8 mouse cellular contexts compared by ENCODE assay signal in genomic region chr3:9173643-9174516, GRCm38 (mm10).
DNase-seq lines count a peak whose midpoint lies in the region; ATAC-seq and TF ChIP-seq lines count a peak whose summit lies in the region.

No protein-coding gene starts in this region.

- H3K9me3 ChIP-seq in hindbrain, embryonic 11.5 days (ENCODE audit: control insufficient read depth, low read length): no peaks in the 10 kb centered on the region

- H3K4me3 ChIP-seq in cerebellum, adult 2 months (replicated peaks; ENCODE audit: insufficient read depth, low read depth, low read length): no peak overlapping the region
- H3K4me3 ChIP-seq in hindbrain, embryonic 11.5 days (ENCODE audit: low read depth, low read length): no peak overlapping the region

- no peaks in the 10 kb centered on the region for H3K27me3 ChIP-seq in cerebellum, adult 2 months (ENCODE audit: control insufficient read depth, insufficient read depth, low read length)
- H3K27me3 ChIP-seq in hindbrain, embryonic 11.5 days (ENCODE audit: control insufficient read depth, insufficient read depth, low read length): no peaks in the 10 kb centered on the region

- TF ChIP-seq CTCF in cerebellum, adult 2 months (IDR thresholded peaks at IDR 0.05; ENCODE audit: borderline replicate concordance, insufficient read depth, low read depth, low read length): no peak

- 2% methylated on average over 16 of the region's 16 CpGs for WGBS in cerebellum, adult 2 months
- WGBS in hindbrain, embryonic 11.5 days: 61% methylated on average over 16 of the region's 16 CpGs

- peak; percentile 90 for DNase-seq in Muller cell, postnatal 12 days (ENCODE audit: inconsistent ontology term)
- DNase-seq in cerebellum, adult 2 months: peak; percentile 73 to 75
- peak; percentile 21 to 25 for DNase-seq in frontal cortex, postnatal 25 days (ENCODE audit: low spot score in 2 of 2)
- peak; percentile 22 for DNase-seq in hindbrain, embryonic 11.5 days (ENCODE audit: low spot score)
- DNase-seq in layer of hippocampus, adult 8-10 months (ENCODE audit: low spot score in 2 of 2): peak; percentile 39 to 57
- DNase-seq in lung, postnatal 36 days: peak; percentile 73
- peak; percentile 44 for DNase-seq in right cerebral cortex, postnatal 25 days

- no peaks in the 10 kb centered on the region for H3K36me3 ChIP-seq in hindbrain, embryonic 11.5 days (ENCODE audit: control insufficient read depth, insufficient read depth, low read length)

- ATAC-seq in hindbrain, embryonic 11.5 days (ENCODE audit: low FRiP score): peak; percentile 71; the same call in 1 of the 2 replicates
- no peak for ATAC-seq in erythroid progenitor cell, adult 5-6 weeks (replicated peaks; ENCODE audit: low FRiP score, poor library complexity, severe bottlenecking)

- no peak overlapping the region for H3K9ac ChIP-seq in hindbrain, embryonic 11.5 days (ENCODE audit: low read depth, low read length)

- H3K27ac ChIP-seq in cerebellum, adult 2 months (ENCODE audit: insufficient read depth, low read length): no peak overlapping the region
- H3K27ac ChIP-seq in hindbrain, embryonic 11.5 days (ENCODE audit: low read depth, low read length): no peak overlapping the region

- no peak overlapping the region for H3K4me2 ChIP-seq in hindbrain, embryonic 11.5 days (replicated peaks; ENCODE audit: low read depth, low read length)

- H3K4me1 ChIP-seq in cerebellum, adult 2 months (ENCODE audit: control insufficient read depth, insufficient read depth, low read length): no peaks in the 10 kb centered on the region; the same call in 1 of the 2 replicates
- no peaks in the 10 kb centered on the region; the same call in 1 of the 2 replicates for H3K4me1 ChIP-seq in hindbrain, embryonic 11.5 days (replicated peaks; ENCODE audit: control insufficient read depth, insufficient read depth, low read length)

- no peak for TF ChIP-seq POLR2A in cerebellum, adult 2 months (IDR thresholded peaks at IDR 0.05; ENCODE audit: borderline replicate concordance, insufficient read depth, low read length)

Comparison
In these comparisons a context has a peak if more than half of its experiments do, and no peak if none do; other contexts are left out.
1. DNase-seq: peak in every context shown above with its lines; median percentile 90 in Muller cell, postnatal 12 days; 74 in cerebellum, adult 2 months; 73 in lung, postnatal 36 days; 48 in layer of hippocampus, adult 8-10 months; 44 in right cerebral cortex, postnatal 25 days; 23 in frontal cortex, postnatal 25 days; 22 in hindbrain, embryonic 11.5 days.